Mouse (Mus musculus): ENCODE data around the gene Pld6.

DNA sequence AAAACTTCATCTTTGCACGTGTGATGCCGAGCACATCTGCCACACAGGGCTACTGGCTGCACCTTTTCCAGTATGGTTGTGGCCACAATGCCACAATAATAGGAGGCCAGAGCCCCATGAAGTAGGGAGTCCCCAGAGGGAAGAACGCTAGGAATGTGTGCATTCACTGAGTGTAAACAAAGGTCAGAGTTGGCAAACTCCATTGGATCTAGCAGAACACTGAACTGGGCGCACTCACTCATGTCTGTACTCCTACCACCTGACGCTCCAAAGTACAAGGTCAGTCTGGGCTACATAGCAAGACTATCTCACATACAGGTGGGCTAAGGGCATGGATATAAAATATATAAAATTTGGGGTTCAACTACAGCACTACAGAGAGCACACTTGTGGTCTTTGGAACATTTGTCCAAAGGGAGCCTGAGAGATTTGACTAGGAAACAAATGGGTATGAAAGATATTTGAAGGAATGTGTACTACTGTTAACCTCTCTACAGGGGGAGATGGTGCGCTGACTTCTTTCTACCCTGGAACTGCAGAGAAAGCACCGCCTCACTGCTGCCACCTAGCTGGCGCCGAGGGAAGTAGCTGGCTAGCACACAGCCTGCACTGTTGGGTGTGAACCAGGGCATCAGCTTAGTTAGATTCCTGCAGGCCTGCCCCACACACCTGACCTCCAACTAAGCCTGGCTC, 9.1 kb downstream of the Pld6 start:
- no peak for TF ChIP-seq POLR2A (IDR thresholded peaks at IDR 0.05; ENCODE audit: insufficient read depth, low read depth, low read length)
- no peak; the same call in 1 of the 2 replicates for TF ChIP-seq CTCF (IDR thresholded peaks at IDR 0.05)

All from heart, adult 2 months (tissue).